Mouse (Mus musculus): ENCODE measurements at regions not wholly inside any gene's neighbourhood (a gene's known extent, or its start where the extent isn't known, plus 50 kb on each side); places are given as distances from the start of the nearest gene placed in this dataset.

- DNase-seq: no peak
These were observed 211.1 kb upstream of the Jarid2 start for GRCm38 (mm10) chr13:44518215-44518614.

- DNase-seq: no peak
These were observed 205.8 kb upstream of the Jarid2 start for GRCm38 (mm10) chr13:44523516-44523915.

- no peak for DNase-seq
These were observed 198.3 kb upstream of the Jarid2 start for GRCm38 (mm10) chr13:44530867-44531564.

GRCm38 (mm10) chr13:44532631-44533180 lies 196.6 kb upstream of the Jarid2 start:
- DNase-seq: no peak

- DNase-seq: no peak
These were observed 194.6 kb upstream of the Jarid2 start for GRCm38 (mm10) chr13:44534575-44535080.

- DNase-seq: peak; percentile 82 to 84
These were observed 193.8 kb upstream of the Jarid2 start for GRCm38 (mm10) chr13:44535441-44535840.

GRCm38 (mm10) chr13:44538238-44538637 lies 191.0 kb upstream of the Jarid2 start:
- no peak for DNase-seq

GRCm38 (mm10) chr13:44540401-44540800 lies 188.9 kb upstream of the Jarid2 start:
- no peak for DNase-seq

- DNase-seq: no peak
These were observed 188.0 kb upstream of the Jarid2 start for GRCm38 (mm10) chr13:44541243-44541653.

GRCm38 (mm10) chr13:44544786-44545185 lies 184.5 kb upstream of the Jarid2 start:
- DNase-seq: no peak

GRCm38 (mm10) chr13:44546289-44546688 lies 183.0 kb upstream of the Jarid2 start:
- no peak for DNase-seq

GRCm38 (mm10) chr13:44548880-44549279 lies 180.4 kb upstream of the Jarid2 start:
- no peak for DNase-seq

- DNase-seq: no peak
These were observed 175.9 kb upstream of the Jarid2 start for GRCm38 (mm10) chr13:44553363-44553762.

- DNase-seq: no peak
These were observed 174.4 kb upstream of the Jarid2 start for GRCm38 (mm10) chr13:44554686-44555463.

GRCm38 (mm10) chr13:44555979-44556378 lies 173.3 kb upstream of the Jarid2 start:
- DNase-seq: no peak

- DNase-seq: no peak
These were observed 171.2 kb upstream of the Jarid2 start for GRCm38 (mm10) chr13:44558051-44558450.

GRCm38 (mm10) chr13:44558491-44559177 lies 170.6 kb upstream of the Jarid2 start:
- DNase-seq: no peak

- no peak for DNase-seq
These were observed 170.1 kb upstream of the Jarid2 start for GRCm38 (mm10) chr13:44559178-44559565.

- DNase-seq: no peak
These were observed 169.6 kb upstream of the Jarid2 start for GRCm38 (mm10) chr13:44559706-44560105.

GRCm38 (mm10) chr13:44564705-44565104 lies 164.6 kb upstream of the Jarid2 start:
- no peak for DNase-seq

GRCm38 (mm10) chr13:44567696-44568095 lies 161.6 kb upstream of the Jarid2 start:
- no peak for DNase-seq

- no peak for DNase-seq
These were observed 160.0 kb upstream of the Jarid2 start for GRCm38 (mm10) chr13:44569241-44569778.

GRCm38 (mm10) chr13:44573463-44573862 lies 155.8 kb upstream of the Jarid2 start:
- DNase-seq: no peak
